Mouse (Mus musculus): Measurements from ENCODE around the gene Gm960.

GRCm38 (mm10) chr19:4646917-4647492 lies 51.5 kb downstream of the Gm960 start:
- TF ChIP-seq CTCF (IDR thresholded peaks at IDR 0.05; ENCODE audit: low read depth, low read length) (no peak), GATA1 (IDR thresholded peaks at IDR 0.05; ENCODE audit: borderline replicate concordance, low read length) (no peak), TAL1 (conservative IDR thresholded peaks at IDR 0.05; ENCODE audit: low read depth, low read length) (no peak), GATA2 (IDR thresholded peaks at IDR 0.05; ENCODE audit: borderline replicate concordance, low read depth, low read length) (no peak)
